Mouse (Mus musculus) small intestine, adult 2 months (tissue): Measurements from ENCODE around the gene Gm20219.

Source experiments
- CTCF ChIP-seq: fragments of 200-500 bp; IDR thresholded peaks from 2 replicates; pipeline ENCODE4 v1.5.1; 2012; ENCODE audit warnings: low read depth, mild to moderate bottlenecking, control low read depth, inconsistent platforms, low read length, moderate library complexity, mixed read lengths; ENCODE audit not compliant: insufficient replicate concordance, insufficient read length; ENCODE audit errors: extremely low read depth
- POLR2A ChIP-seq: fragments of 200-500 bp; IDR thresholded peaks from 2 replicates; pipeline ENCODE4 v1.6.1; 2012; ENCODE audit warnings: low read depth, mild to moderate bottlenecking, control low read depth, inconsistent platforms, low read length, moderate library complexity

DNA sequence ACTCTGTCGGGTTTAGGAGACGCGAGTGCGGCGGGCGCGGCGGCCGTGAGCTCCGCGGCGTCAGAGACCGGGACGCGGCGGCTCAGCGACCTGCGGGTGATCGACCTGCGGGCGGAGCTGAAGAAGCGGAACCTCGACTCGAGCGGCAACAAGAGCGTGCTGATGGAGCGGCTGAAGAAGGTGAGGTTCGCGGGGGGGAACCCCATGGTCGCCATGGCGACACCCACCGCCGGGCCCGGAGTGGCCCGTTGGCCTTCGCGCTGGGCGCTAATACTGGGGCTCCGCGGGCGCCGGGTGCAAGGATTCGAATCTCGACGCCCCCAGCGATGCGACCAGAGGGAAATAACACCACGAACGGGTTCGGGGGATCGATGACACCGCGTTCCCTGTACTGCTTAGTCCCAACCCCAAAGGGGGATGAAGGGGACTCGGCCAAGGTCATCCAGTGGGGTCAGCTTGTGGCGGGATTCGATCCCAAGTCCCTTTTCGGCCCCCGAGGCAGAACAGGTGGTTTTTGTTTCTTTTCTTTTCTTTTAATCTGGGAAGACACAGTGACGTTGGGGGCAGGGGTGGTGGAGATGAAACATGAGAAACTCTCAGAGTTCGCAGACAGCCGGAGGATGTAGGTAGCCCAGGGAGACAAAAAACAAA lies 31.1 kb upstream of the Gm20219 start:
- TF ChIP-seq POLR2A (no peak), CTCF (no peak)
